In genomic region chrX:73227914-73228605, GRCm38 (mm10) we compare ENCODE assay signal across 8 mouse cellular contexts. TPM values are rescaled to one million over a fixed set of nuclear protein-coding genes. Genes with fewer than 3 reads are reported as not detected.
DNase-seq lines count a peak whose midpoint lies in the region; ATAC-seq and TF ChIP-seq lines count a peak whose summit lies in the region.

Gene F8a, plus strand, starts transcription at chrX:73228291.

- 18% methylated on average over 39 of the region's 39 CpGs for WGBS in hindbrain, embryonic 10.5 days
- 10% methylated on average over 31 of the region's 39 CpGs for WGBS in lung, postnatal 0 days

- DNase-seq in Muller cell, postnatal 12 days (ENCODE audit: inconsistent ontology term): peak; percentile 91
- DNase-seq in cerebellum, adult 9-10 months: peak; percentile 81
- DNase-seq in hindbrain, embryonic 10.5 days (ENCODE audit: low spot score): peak; percentile 83
- peak; percentile 69 to 77 for DNase-seq in layer of hippocampus, postnatal 10 days (ENCODE audit: low spot score in 2 of 2)
- peak; percentile 90 for DNase-seq in lung, postnatal 0 days (ENCODE audit: low spot score)
- DNase-seq in ovary, postnatal 10 days (ENCODE audit: low spot score): peak; percentile 52
- peak; percentile 83 for DNase-seq in thymus, postnatal 0 days (ENCODE audit: low spot score)

- H3K4me3 ChIP-seq in hindbrain, embryonic 10.5 days: peak within 1 kb of the TSS; percentile 72
- peak within 1 kb of the TSS; percentile 52 for H3K4me3 ChIP-seq in lung, postnatal 0 days (ENCODE audit: low read depth, low read length)

- peak; percentile 95 for ATAC-seq in frontal cortex, adult (ENCODE audit: low TSS enrichment)
- ATAC-seq in lung, postnatal 0 days: peak; percentile 96

- H3K27ac ChIP-seq in hindbrain, embryonic 10.5 days: peak within 1 kb of the TSS; percentile 89
- peak within 1 kb of the TSS; percentile 90 for H3K27ac ChIP-seq in lung, postnatal 0 days (ENCODE audit: low read length)

- TF ChIP-seq CTCF in lung, postnatal 0 days (IDR thresholded peaks at IDR 0.05): no peak

- H3K9ac ChIP-seq in lung, postnatal 0 days (replicated peaks; ENCODE audit: low read depth): peak within 1 kb of the TSS; percentile 39; the same call in 1 of the 2 replicates

- H3K4me2 ChIP-seq in lung, postnatal 0 days (replicated peaks; ENCODE audit: low read depth, low read length): peak within 1 kb of the TSS; percentile 74

- TF ChIP-seq EP300 in lung, postnatal 0 days (IDR thresholded peaks at IDR 0.05): no peak; the same call in 1 of the 2 replicates

- no peaks in the 10 kb centered on the region for H3K36me3 ChIP-seq in hindbrain, embryonic 10.5 days
- no peaks in the 10 kb centered on the region for H3K36me3 ChIP-seq in lung, postnatal 0 days (ENCODE audit: insufficient read depth, low read length)

- 0 out of 2 replicates have a peak, but pooled peaks cover 7% of the 10 kb centered on the region for H3K4me1 ChIP-seq in hindbrain, embryonic 10.5 days (replicated peaks)
- H3K4me1 ChIP-seq in lung, postnatal 0 days (ENCODE audit: insufficient read depth, low read depth, low read length): no peaks in the 10 kb centered on the region

- H3K27me3 ChIP-seq in hindbrain, embryonic 10.5 days (ENCODE audit: insufficient read depth, poor library complexity, severe bottlenecking): peaks cover 10% of the 10 kb centered on the region
- 0 out of 2 replicates have a peak, but pooled peaks cover 2% of the 10 kb centered on the region for H3K27me3 ChIP-seq in lung, postnatal 0 days (replicated peaks; ENCODE audit: insufficient read depth, low read length)

- peaks cover 4% of the 10 kb centered on the region; the same call in 1 of the 2 replicates for H3K9me3 ChIP-seq in hindbrain, embryonic 10.5 days
- no peaks in the 10 kb centered on the region for H3K9me3 ChIP-seq in lung, postnatal 0 days (ENCODE audit: low read length)

RNA-seq across cellular contexts. Expression of gene F8a, which starts in this region (rescaled TPM):
- polyA plus RNA-seq in hindbrain, embryonic 10.5 days (2016; fragmentation: Nextera tagmentation; extraction: Ambion mirVana): 14.1 and 19.8 TPM in 2 replicates
- 10 to 100 TPM; 13.4 to 15.2 TPM for total RNA-seq in layer of hippocampus, postnatal 10 days (2021)
- polyA plus RNA-seq in lung, postnatal 0 days (2015; fragmentation: Nextera tagmentation; extraction: Ambion mirVana): 15.4 and 16.1 TPM in 2 replicates
- 19.1 and 20.4 TPM in 2 replicates for polyA plus RNA-seq in thymus, postnatal 0 days (2015; fragmentation: Nextera tagmentation; extraction: Ambion mirVana)

Comparison
In these comparisons a context has a peak if more than half of its experiments do, and no peak if none do; other contexts are left out.
1. Peak in every context shown above with its lines: DNase-seq, ATAC-seq, H3K4me3 ChIP-seq and H3K27ac ChIP-seq.